ENCODE assay signal across 8 mouse cellular contexts in genomic region chr11:74926388-74927005, GRCm38 (mm10). TPM values are rescaled to one million over a fixed set of nuclear protein-coding genes. Genes with fewer than 3 reads are reported as not detected.
DNase-seq lines count a peak whose midpoint lies in the region; ATAC-seq and TF ChIP-seq lines count a peak whose summit lies in the region.

No protein-coding gene starts in this region.

- intact Hi-C loops in gastrocnemius, adult 2 months (cut with DNase I), result no loop called here

- peak overlapping the region; percentile 99 for H3K27ac ChIP-seq in gastrocnemius, adult 2 months
- peak overlapping the region; percentile 98 for H3K27ac ChIP-seq in intestine, postnatal 0 days (ENCODE audit: low read depth, low read length)
- peak overlapping the region; percentile 98 for H3K27ac ChIP-seq in lung, embryonic 14.5 days (ENCODE audit: low read depth)

- H3K4me2 ChIP-seq in intestine, postnatal 0 days (replicated peaks; ENCODE audit: low read depth), result peak overlapping the region; percentile 72
- peak overlapping the region; percentile 64 for H3K4me2 ChIP-seq in lung, embryonic 14.5 days

- peak overlapping the region; percentile 94 for H3K4me3 ChIP-seq in gastrocnemius, adult 2 months
- peak overlapping the region; percentile 93 for H3K4me3 ChIP-seq in intestine, postnatal 0 days (ENCODE audit: low read depth, low read length)
- peak overlapping the region; percentile 89 for H3K4me3 ChIP-seq in lung, embryonic 14.5 days (ENCODE audit: low read depth, low read length)

- WGBS in intestine, postnatal 0 days, result 3% methylated on average over 11 of the region's 11 CpGs
- WGBS in lung, embryonic 14.5 days, result 3% methylated on average over 11 of the region's 11 CpGs

- DNase-seq in gastrocnemius, adult 2 months, result peak; percentile 35
- DNase-seq in gastrocnemius, postnatal 25 days, result no peak
- peak; percentile 25 for DNase-seq in adrenal gland, postnatal 25 days
- DNase-seq in lung, embryonic 14.5 days, result peak; percentile 62
- peak; percentile 45 to 73 for DNase-seq in spleen, postnatal 36 days (ENCODE audit: low spot score in 2 of 2)
- no peak for DNase-seq in layer of hippocampus, postnatal 36 days

- TF ChIP-seq CTCF in gastrocnemius, adult 2 months (IDR thresholded peaks at IDR 0.05), result no peak
- TF ChIP-seq CTCF in intestine, postnatal 0 days (IDR thresholded peaks at IDR 0.05; ENCODE audit: low read depth), result no peak
- no peak for TF ChIP-seq CTCF in lung, embryonic 14.5 days (IDR thresholded peaks at IDR 0.05; ENCODE audit: low read depth)

- peak; percentile 12; the same call in 1 of the 2 replicates for ATAC-seq in granulocyte monocyte progenitor cell, adult 5-6 weeks (replicated peaks; ENCODE audit: poor library complexity, severe bottlenecking)
- ATAC-seq in intestine, postnatal 0 days, result no peak; the same call in 1 of the 2 replicates
- ATAC-seq in lung, embryonic 14.5 days (ENCODE audit: insufficient read depth), result peak; percentile 10; the same call in 1 of the 2 replicates

- H3K4me1 ChIP-seq in intestine, postnatal 0 days (replicated peaks; ENCODE audit: control insufficient read depth, insufficient read depth, low read length), result no peaks in the 10 kb centered on the region; the same call in 1 of the 2 replicates
- peaks cover 4% of the 10 kb centered on the region; the same call in 1 of the 2 replicates for H3K4me1 ChIP-seq in lung, embryonic 14.5 days (ENCODE audit: insufficient read depth)

- H3K9me3 ChIP-seq in intestine, postnatal 0 days (ENCODE audit: control insufficient read depth), result no peaks in the 10 kb centered on the region
- H3K9me3 ChIP-seq in lung, embryonic 14.5 days (ENCODE audit: low read depth, low read length), result no peaks in the 10 kb centered on the region

- H3K36me3 ChIP-seq in intestine, postnatal 0 days (ENCODE audit: control insufficient read depth, insufficient read depth), result peaks cover 16% of the 10 kb centered on the region
- peaks cover 20% of the 10 kb centered on the region for H3K36me3 ChIP-seq in lung, embryonic 14.5 days (ENCODE audit: insufficient read depth)

- H3K9ac ChIP-seq in intestine, postnatal 0 days (ENCODE audit: low read depth, low read length), result peak overlapping the region; percentile 91
- H3K9ac ChIP-seq in lung, embryonic 14.5 days, result peak overlapping the region; percentile 89

- no peaks in the 10 kb centered on the region for H3K27me3 ChIP-seq in intestine, postnatal 0 days (replicated peaks; ENCODE audit: control insufficient read depth, insufficient read depth, low read length)
- H3K27me3 ChIP-seq in lung, embryonic 14.5 days (ENCODE audit: insufficient read depth, low read length), result no peaks in the 10 kb centered on the region

RNA-seq across cellular contexts. Expression of gene Srr, which starts 0.7 kb away (rescaled TPM):
- 10 to 100 TPM; 18.9 to 26.7 TPM for total RNA-seq in gastrocnemius, adult 2 months (2021)
- total RNA-seq in gastrocnemius, postnatal 25 days (2021), result 10 to 100 TPM; 20.1 to 21.9 TPM
- total RNA-seq in adrenal gland, postnatal 25 days (2021), result 45.8 and 64.4 TPM in 2 replicates
- total RNA-seq in granulocyte monocyte progenitor cell, adult 5-6 weeks (2014; fragmentation: Nextera tagmentation), result 5.6 and 16.8 TPM in 2 replicates
- total RNA-seq in granulocyte monocyte progenitor cell, adult 5-6 weeks (2017), result 3.2 and 10.2 TPM in 2 replicates
- polyA plus RNA-seq in intestine, postnatal 0 days (2015; fragmentation: Nextera tagmentation; extraction: Ambion mirVana), result 20.3 and 22.4 TPM in 2 replicates
- 22.6 and 23.6 TPM in 2 replicates for polyA plus RNA-seq in lung, embryonic 14.5 days (2014; fragmentation: Nextera tagmentation; extraction: Ambion mirVana)
- 10 to 100 TPM; 95.7 to 99.8 TPM for total RNA-seq in layer of hippocampus, postnatal 36 days (2021)

RNA-seq across cellular contexts. Expression of gene Smg6, which starts 0.9 kb away (rescaled TPM):
- 10 to 100 TPM; 11.9 to 12.4 TPM for total RNA-seq in gastrocnemius, adult 2 months (2021)
- total RNA-seq in gastrocnemius, postnatal 25 days (2021), result 10 to 100 TPM in 1 of 2 experiments, 1 to 10 TPM in 1; 9.4 to 10.1 TPM
- total RNA-seq in adrenal gland, postnatal 25 days (2021), result 27.0 and 32.8 TPM in 2 replicates
- total RNA-seq in granulocyte monocyte progenitor cell, adult 5-6 weeks (2014; fragmentation: Nextera tagmentation), result 26.8 and 26.9 TPM in 2 replicates
- total RNA-seq in granulocyte monocyte progenitor cell, adult 5-6 weeks (2017), result 24.3 and 26.1 TPM in 2 replicates
- polyA plus RNA-seq in intestine, postnatal 0 days (2015; fragmentation: Nextera tagmentation; extraction: Ambion mirVana), result 6.5 and 7.3 TPM in 2 replicates
- polyA plus RNA-seq in lung, embryonic 14.5 days (2014; fragmentation: Nextera tagmentation; extraction: Ambion mirVana), result 16.4 TPM in 2 replicates
- 10 to 100 TPM; 33.7 to 34.4 TPM for total RNA-seq in layer of hippocampus, postnatal 36 days (2021)

RNA-seq across cellular contexts. Expression of gene Tsr1, which starts 28.6 kb away (rescaled TPM):
- total RNA-seq in gastrocnemius, adult 2 months (2021), result 10 to 100 TPM; 24.7 to 28.9 TPM
- total RNA-seq in gastrocnemius, postnatal 25 days (2021), result 10 to 100 TPM; 19.0 to 22.7 TPM
- total RNA-seq in adrenal gland, postnatal 25 days (2021), result 32.6 and 40.9 TPM in 2 replicates
- total RNA-seq in granulocyte monocyte progenitor cell, adult 5-6 weeks (2014; fragmentation: Nextera tagmentation), result 52.4 and 58.6 TPM in 2 replicates
- total RNA-seq in granulocyte monocyte progenitor cell, adult 5-6 weeks (2017), result 87.9 and 96.7 TPM in 2 replicates
- 16.8 and 17.5 TPM in 2 replicates for polyA plus RNA-seq in intestine, postnatal 0 days (2015; fragmentation: Nextera tagmentation; extraction: Ambion mirVana)
- polyA plus RNA-seq in lung, embryonic 14.5 days (2014; fragmentation: Nextera tagmentation; extraction: Ambion mirVana), result 55.1 and 57.5 TPM in 2 replicates
- 10 to 100 TPM; 33.3 to 34.4 TPM for total RNA-seq in layer of hippocampus, postnatal 36 days (2021)

RNA-seq across cellular contexts. Expression of gene Sgsm2, which starts 29.6 kb away (rescaled TPM):
- 1 to 10 TPM; 2.1 TPM for total RNA-seq in gastrocnemius, adult 2 months (2021)
- total RNA-seq in gastrocnemius, postnatal 25 days (2021), result 1 to 10 TPM; 1.4 to 2.0 TPM
- total RNA-seq in adrenal gland, postnatal 25 days (2021), result 26.0 and 34.7 TPM in 2 replicates
- 6.7 and 8.9 TPM in 2 replicates for total RNA-seq in granulocyte monocyte progenitor cell, adult 5-6 weeks (2014; fragmentation: Nextera tagmentation)
- total RNA-seq in granulocyte monocyte progenitor cell, adult 5-6 weeks (2017), result 2.8 and 3.0 TPM in 2 replicates
- polyA plus RNA-seq in intestine, postnatal 0 days (2015; fragmentation: Nextera tagmentation; extraction: Ambion mirVana), result 2.3 and 2.4 TPM in 2 replicates
- polyA plus RNA-seq in lung, embryonic 14.5 days (2014; fragmentation: Nextera tagmentation; extraction: Ambion mirVana), result 4.8 and 5.4 TPM in 2 replicates
- 10 to 100 TPM; 88.1 to 89.4 TPM for total RNA-seq in layer of hippocampus, postnatal 36 days (2021)

Comparison
In these comparisons a context has a peak if more than half of its experiments do, and no peak if none do; other contexts are left out.
1. DNase-seq: peak in gastrocnemius, adult 2 months (single experiment), adrenal gland, postnatal 25 days (single experiment), lung, embryonic 14.5 days (single experiment) and spleen, postnatal 36 days (2 of 2); none in gastrocnemius, postnatal 25 days (single experiment) and layer of hippocampus, postnatal 36 days (0 of 2).
2. Peak in every context shown above with its lines, with median percentiles within 50 percentile points of each other: H3K27ac ChIP-seq and H3K4me3 ChIP-seq.